Mouse (Mus musculus): Measurements from ENCODE around the gene Aplp1.

- TF ChIP-seq CTCF (IDR thresholded peaks at IDR 0.05; ENCODE audit: low read depth) (no peak), EP300 (IDR thresholded peaks at IDR 0.05; ENCODE audit: low read depth) (no peak)
Measured at GRCm38 (mm10) chr7:30399671-30400070, 45.7 kb downstream of the Aplp1 start.
